Mouse (Mus musculus) forelimb bud, embryonic 11.5 days (tissue): ENCODE measurements around the gene Golga3.

ENCODE experiments used
- DNase-seq: peaks from one replicate; pipeline ENCODE4 v3.0.0-alpha.2; 2012; ENCODE audit warnings: low read depth, low spot score

Gene Golga3

DNA sequence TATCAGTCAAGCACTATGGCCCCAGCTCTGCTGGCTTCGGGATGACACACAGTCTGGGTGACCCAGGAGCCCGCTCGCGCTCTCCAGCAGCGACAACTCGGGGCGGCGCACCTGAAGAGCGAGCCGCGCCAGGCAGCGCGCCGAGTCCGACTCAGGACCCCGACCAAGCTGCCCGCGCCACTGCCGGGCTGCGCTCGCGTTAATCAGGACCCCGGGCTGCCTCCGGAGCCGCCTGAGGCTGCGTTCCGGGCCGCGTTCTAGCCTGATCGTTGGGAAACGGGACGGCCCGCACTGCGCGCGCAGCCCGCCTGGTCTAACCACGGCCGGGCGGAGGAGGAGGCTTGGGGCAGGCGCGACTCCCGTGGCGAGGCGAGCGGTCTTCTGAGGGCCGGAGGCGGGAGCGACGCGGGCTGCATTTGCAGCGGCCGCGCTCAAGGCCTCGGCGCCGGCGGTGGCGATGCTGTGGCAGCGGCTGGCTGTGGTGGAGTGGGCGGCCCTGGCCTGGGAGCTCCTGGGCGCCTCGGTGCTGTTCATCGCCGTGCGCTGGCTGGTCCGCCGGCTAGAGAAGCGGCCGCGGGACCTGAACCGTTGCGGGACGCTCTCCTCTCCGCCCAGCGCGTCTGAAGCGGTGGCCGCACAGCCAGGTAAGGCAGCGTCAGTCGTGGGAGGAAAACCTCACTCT is 54.4 kb downstream of the Golga3 start, which contains the start of gene Ankle2:
Gene Ankle2 (plus strand): TSS at position 225 of the 682 bp plus-strand sequence.
- DNase-seq = peak; percentile 93

DNA sequence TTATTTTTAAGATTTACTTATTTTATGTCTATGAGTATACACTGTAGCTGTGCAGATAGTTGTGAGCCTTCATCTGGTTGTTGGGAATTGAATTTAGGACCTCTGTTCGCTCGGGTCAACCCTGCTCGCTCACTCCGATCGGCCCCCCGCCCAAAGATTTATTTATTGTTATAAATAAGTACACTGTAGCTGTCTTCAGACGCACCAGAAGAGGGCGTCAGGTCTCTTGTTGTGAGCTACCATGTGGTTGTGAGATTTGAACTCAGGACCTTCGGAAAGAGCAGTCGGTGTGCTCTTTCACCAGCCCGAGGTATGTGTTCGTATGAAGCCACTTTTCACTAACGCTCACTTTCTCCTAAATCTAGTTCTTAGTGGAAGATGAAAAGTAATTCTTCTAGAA is 55.1 kb downstream of the Golga3 start:
- no peak for DNase-seq

DNA sequence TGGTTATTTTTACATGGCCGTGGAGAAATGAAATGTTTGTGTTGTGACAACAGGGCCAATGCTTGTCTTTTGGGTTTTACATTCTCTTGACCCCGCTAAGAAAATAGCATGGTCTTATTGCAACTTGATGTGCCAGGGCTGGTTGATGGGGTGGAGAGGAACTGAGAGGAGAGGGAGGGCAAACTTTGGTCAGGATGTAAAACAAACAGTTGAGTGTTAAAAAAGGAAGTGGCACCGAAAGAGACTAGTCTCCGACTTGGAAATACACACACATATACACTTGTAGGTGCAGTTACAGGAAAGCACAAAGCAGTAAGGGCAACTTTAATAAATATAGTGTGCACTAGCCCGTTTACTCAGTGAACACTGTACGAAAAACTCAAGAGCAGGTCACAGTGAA is 55.8 kb downstream of the Golga3 start:
- DNase-seq = no peak

DNA sequence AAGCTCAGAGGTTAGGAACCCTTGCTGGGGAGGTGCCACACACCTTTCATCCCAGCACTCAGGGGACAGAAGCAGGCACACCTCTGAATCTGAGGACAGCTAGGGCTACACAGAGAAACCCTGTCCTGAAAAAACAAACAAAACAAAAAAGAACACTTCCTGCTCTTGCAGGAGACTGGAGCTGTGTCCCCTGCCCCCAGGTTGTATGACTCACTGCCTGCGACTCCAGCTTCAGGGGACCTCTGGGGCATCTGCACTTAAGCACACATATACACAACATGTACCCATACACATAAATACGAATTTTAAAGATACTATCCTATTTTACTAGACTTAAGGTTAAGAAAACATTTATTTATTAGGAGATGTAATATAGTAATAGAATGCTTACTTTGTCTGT is 67.6 kb downstream of the Golga3 start:
- no peak for DNase-seq

DNA sequence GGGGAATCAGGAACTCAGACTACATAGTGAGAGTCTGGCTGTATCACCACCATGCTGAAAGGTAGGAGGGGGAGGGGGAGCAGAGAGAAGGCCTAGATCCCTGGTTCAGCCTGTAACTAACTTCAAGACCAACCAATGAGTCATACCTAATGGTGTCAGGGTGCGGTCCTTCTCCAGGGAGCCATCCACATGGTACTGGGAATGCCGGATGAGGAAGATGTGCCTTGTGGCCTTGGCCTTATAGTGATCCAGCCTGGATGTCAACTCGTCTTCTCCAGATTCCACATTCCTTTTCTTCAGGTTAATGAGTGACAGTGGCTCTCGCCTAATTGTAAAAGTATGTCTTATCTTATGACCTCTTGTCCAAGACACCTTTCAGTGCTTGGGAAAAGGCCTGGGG is 90.4 kb downstream of the Golga3 start:
- DNase-seq = no peak

DNA sequence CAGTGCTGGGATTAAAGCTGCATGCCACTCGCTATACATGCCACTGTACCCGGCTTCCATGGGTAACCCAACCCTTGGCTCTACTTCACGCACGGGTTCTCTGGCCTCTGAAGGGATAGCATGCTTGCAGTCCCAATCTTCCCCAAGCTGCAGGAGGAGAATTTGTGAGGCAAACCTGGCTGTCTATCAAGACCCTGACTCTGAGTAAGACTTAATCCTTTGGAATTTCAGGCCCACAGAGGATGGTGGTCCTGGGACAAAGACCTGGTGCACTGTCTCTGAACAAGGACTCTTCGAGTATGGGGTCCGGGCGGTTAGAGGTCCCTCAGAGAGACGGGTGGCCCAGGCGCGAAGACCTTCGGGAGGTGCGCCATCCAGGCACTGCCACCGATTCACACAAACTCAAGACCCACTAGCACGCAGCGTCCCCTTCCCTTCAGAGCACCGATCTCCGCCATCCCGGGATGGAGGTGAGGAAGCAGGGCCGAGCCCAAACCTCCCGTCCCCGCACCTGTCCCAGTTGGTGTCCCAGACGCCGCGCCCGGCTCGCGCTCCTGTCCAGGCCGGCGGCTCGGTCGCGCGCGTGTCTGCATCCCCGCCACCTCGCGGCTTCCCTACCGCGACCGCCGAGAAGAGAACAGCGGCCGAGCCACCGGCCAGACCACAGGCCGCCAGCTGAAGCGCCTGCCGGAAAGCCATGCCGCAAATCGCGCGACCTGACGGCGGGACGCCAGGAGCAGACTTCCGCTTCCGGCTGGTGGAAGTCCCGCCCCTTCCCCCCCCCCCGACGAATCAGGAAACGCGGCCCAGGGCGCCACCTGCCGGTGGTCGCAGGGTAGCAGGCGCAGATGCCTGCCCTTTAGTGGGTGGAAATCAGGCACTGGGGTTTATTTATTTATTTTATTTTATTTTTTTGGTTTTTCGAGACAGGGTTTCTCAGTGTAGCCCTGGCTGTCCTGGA is 92.9 kb downstream of the Golga3 start, which contains the start of gene Pgam5:
Gene Pgam5 (minus strand): TSS at position 773 of the 961 bp plus-strand sequence.
- peak; percentile 94 for DNase-seq

DNA sequence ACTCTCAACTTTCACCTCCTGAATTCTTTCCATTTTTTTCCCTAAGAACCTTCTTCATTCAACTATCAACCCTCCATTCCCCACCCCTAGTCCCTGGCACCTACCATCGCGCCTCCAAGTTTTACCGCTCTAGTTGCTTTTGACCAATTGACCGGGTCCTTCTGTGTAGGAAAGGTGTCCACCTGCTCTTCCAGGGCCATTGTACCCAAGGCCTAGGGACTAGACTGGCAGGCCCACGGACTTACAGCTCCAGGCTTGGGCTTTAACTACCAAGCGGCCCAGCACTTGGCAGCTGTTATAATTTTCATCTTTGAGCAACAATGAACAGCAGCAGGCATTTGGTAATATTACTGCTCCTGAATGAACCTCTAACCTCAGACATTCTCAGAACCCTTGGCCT is 93.7 kb downstream of the Golga3 start:
- DNase-seq = no peak

DNA sequence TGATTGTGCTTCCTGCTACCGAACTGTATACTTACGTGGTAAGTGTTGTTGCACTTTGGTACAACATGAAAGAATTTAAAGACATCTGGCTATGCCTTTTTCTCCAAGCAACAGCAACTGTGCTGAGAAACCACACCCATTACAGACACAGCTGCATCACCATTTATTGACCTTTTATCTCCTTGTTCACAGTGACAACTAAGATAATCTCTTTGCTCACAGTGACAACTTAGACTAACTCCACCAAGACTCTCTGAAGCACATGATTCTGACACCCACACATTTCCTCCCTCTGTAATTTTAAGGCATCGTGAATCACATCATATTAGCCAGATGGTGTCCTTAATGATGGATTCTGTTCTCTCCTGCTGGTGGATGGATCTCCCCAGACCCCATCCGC is 97.6 kb downstream of the Golga3 start:
- no peak for DNase-seq

- DNase-seq = no peak
Measured at GRCm38 (mm10) chr5:110274846-110275245, 98.3 kb downstream of the Golga3 start.
